Mouse (Mus musculus) ES-E14 (cell line): ENCODE data around the gene Ints3. TPM values are rescaled to one million over a fixed set of nuclear protein-coding genes. Genes with fewer than 3 reads are reported as not detected.

Experiments used
- DNase-seq: peaks from one replicate; pipeline ENCODE4 v3.0.0-alpha.2; 2013; ENCODE audit warnings: low read depth, low spot score
- H3K27ac ChIP-seq: 2 replicates; pipeline ENCODE4 v1.5.1; 2012; ENCODE audit warnings: low read depth, mild to moderate bottlenecking, low read length, moderate library complexity, mixed read lengths; ENCODE audit not compliant: poor library complexity, insufficient read depth, severe bottlenecking
- H3K36me3 ChIP-seq: 2 replicates; pipeline ENCODE4 v1.6.1; 2012; ENCODE audit warnings: mild to moderate bottlenecking, low read length, moderate library complexity, mixed read lengths; ENCODE audit not compliant: control insufficient read depth, poor library complexity, insufficient read depth, severe bottlenecking
- H3K4me1 ChIP-seq, 2 experiments: fragments of 150-350 bp in 1 of 2; sonication (generic) in 1 of 2; 2 replicates each; pipeline ENCODE4 v1.6.1; 2012; ENCODE audit warnings: low read length in 2 of 2, mild to moderate bottlenecking in 1 of 2, mixed read lengths in 1 of 2; ENCODE audit not compliant: control insufficient read depth in 2 of 2, insufficient read depth in 2 of 2, poor library complexity in 1 of 2
- H3K4me3 ChIP-seq, 2 experiments: fragments of 150-350 bp in 1 of 2; sonication (generic) in 1 of 2; 2 replicates each; pipeline ENCODE4 v1.5.1; 2012; ENCODE audit warnings: low read length in 2 of 2, low read depth in 1 of 2, mild to moderate bottlenecking in 1 of 2, mixed read lengths in 1 of 2; ENCODE audit not compliant: insufficient read depth in 1 of 2, poor library complexity in 1 of 2, severe bottlenecking in 1 of 2
- H3K9ac ChIP-seq: 2 replicates; pipeline ENCODE4 v1.6.1; 2012; ENCODE audit warnings: low read depth, mild to moderate bottlenecking, low read length, mixed read lengths; ENCODE audit not compliant: poor library complexity, insufficient read depth, severe bottlenecking
- H3K9me3 ChIP-seq: fragments of 150-350 bp; sonication (generic); 2 replicates; pipeline ENCODE4 v1.6.1; 2012; ENCODE audit warnings: low read depth, mild to moderate bottlenecking, low read length; ENCODE audit not compliant: control insufficient read depth, insufficient read depth
- CHD2 ChIP-seq: IDR thresholded peaks from 2 replicates; pipeline ENCODE4 v1.6.1; 2014; ENCODE audit warnings: mild to moderate bottlenecking, low read depth, low read length, inconsistent platforms
- HCFC1 ChIP-seq: IDR thresholded peaks from 2 replicates; pipeline ENCODE4 v1.6.1; 2012; ENCODE audit warnings: low read length, inconsistent platforms, borderline replicate concordance; ENCODE audit not compliant: insufficient read depth
- MAFK ChIP-seq: IDR thresholded peaks from 2 replicates; pipeline ENCODE4 v1.6.1; 2014; ENCODE audit warnings: mild to moderate bottlenecking, low read depth, low read length, inconsistent platforms; ENCODE audit not compliant: insufficient read depth
- ZC3H11A ChIP-seq: IDR thresholded peaks from 2 replicates; pipeline ENCODE4 v1.6.1; 2012; ENCODE audit warnings: low read depth, mild to moderate bottlenecking, inconsistent platforms, low read length, borderline replicate concordance
- ZNF384 ChIP-seq: IDR thresholded peaks from 2 replicates; pipeline ENCODE4 v1.6.1; 2012; ENCODE audit warnings: low read depth, low read length, inconsistent platforms
- in situ Hi-C, 2 experiments: fragments of 600-800 bp; cut with MboI; formaldehyde crosslinking; loops; one replicate each; pipeline ENCODE4 v1.15.1; 2025; ENCODE audit warnings: low sequenced_read_pairs in 2 of 2, inconsistent platforms in 1 of 2; ENCODE audit not compliant: unreplicated experiment in 2 of 2
- total RNA-seq: library from RNA; depleted of rRNA; stranded (reverse); fragments of 300-350 nt; gene quantifications from 2 replicates; pipeline ENCODE4 v1.2.3, GENCODE M21; 2012

Ints3 gene
- total RNA-seq, 1 experiment: 62.7 TPM

DNA sequence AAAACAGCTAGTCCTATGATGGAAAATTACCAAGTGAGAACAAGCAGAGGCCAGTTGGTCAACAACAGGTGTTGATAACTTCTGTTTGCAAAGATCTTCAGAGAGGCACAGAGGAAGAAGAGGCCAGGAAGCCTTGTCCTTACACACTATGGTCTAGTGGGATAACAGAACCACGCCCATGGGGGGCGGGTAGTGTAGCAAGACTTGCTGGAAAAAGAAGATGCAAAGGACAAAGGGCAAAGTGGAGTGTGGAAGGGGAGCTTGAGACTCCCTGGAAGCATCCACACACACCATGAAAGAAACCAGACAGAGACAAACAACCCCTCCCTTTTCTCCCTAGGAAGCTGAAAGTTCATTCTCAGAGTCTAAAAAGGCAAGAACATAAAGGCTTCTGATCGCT lies 3.8 kb downstream of the Ints3 start:
- H3K9me3 ChIP-seq: no peaks in the 10 kb centered on the region
- H3K9ac ChIP-seq: no peak overlapping the region
- 0 out of 2 replicates have a peak, but pooled peaks cover 4% of the 10 kb centered on the region for H3K36me3 ChIP-seq
- DNase-seq: no peak
- H3K27ac ChIP-seq: peak overlapping the region; percentile 34; the same call in 1 of the 2 replicates
- in situ Hi-C loops: no loop called here
- H3K4me1 ChIP-seq: peaks cover 12 to 13% of the 10 kb centered on the region in 2 experiments
- no peak overlapping the region for H3K4me3 ChIP-seq
- no peak for TF ChIP-seq MAFK
- no peak for TF ChIP-seq HCFC1
- no peak for TF ChIP-seq CHD2
- no peak for TF ChIP-seq ZC3H11A
- TF ChIP-seq ZNF384: no peak

DNA sequence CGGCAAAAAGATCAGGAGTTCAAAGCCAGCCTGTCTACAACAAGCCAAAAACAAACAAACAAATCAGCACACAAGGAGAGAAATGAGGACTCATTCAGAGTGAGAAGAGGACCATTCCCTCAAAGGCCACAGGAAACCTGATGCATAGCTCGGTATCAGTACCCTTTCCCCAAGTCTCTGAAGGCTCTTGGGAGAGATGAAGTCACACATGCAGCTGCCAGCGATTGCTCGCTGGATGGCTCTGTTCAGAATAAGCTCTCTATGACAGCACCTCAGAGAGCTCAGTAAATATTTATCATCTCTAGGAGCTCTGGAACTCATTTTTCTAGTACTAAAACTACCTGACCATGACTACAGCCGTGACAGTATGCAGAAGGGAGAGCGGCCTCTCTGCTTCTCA lies 5.2 kb downstream of the Ints3 start:
- Histone ChIP-seq H3K4me3 (no peak overlapping the region), H3K9ac (no peak overlapping the region), H3K4me1 (peaks cover 8 to 12% of the 10 kb centered on the region in 2 experiments), H3K27ac (no peak overlapping the region), H3K9me3 (no peaks in the 10 kb centered on the region), H3K36me3 (peaks cover 8% of the 10 kb centered on the region; the same call in 1 of the 2 replicates)
- in situ Hi-C loops: no loop called here
- no peak for TF ChIP-seq HCFC1
- TF ChIP-seq ZC3H11A: no peak
- TF ChIP-seq CHD2: no peak
- TF ChIP-seq MAFK: no peak
- no peak for TF ChIP-seq ZNF384
- DNase-seq: no peak

DNA sequence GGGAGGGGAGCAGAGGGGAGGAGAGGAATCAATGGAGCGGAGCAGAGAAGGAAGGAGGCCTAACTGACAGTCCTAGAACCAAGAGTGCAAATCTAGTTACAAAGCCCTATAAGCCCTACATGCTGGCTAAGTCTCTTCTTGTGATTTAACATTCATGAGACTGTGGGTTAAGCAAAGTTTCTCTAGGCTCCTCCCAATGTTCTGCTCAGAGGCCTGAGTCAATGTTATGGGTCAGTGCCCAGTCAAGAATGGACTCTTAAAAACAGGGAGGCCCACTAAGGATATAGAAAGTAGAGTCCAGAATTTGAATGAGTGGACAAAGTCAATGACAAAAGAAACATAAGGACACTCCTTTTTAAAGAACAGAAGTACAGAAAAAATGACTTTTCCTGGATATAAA lies 5.8 kb downstream of the Ints3 start:
- peaks cover 11% of the 10 kb centered on the region for H3K36me3 ChIP-seq

DNA sequence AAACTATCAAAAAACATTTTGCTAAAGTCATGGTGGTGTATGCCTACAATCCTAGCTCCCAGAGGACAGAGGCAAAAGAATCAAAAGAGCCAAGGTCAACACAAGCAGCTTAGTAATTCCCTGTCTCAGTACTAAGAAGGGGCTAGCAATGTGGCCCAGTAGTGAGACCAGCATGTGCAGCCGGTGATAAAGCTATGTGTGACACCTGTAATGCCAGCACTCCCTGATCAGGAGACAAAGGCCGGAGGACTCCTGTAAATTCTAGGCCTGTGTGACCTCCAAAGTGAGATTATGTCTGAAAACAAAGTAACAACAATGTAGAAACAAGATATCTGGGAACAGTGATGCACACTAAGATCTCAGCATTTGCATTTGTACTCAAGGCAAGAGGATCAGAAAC lies 7.9 kb downstream of the Ints3 start:
- TF ChIP-seq HCFC1: no peak
- TF ChIP-seq MAFK: no peak
- no peak for TF ChIP-seq CHD2
- TF ChIP-seq ZNF384: no peak
- no peak for TF ChIP-seq ZC3H11A
- no peak for DNase-seq
- H3K4me1 ChIP-seq: peaks cover 3 to 12% of the 10 kb centered on the region in 2 experiments; a peak in 3 of 4 replicates
- no peak overlapping the region for H3K4me3 ChIP-seq
- no peaks in the 10 kb centered on the region for H3K9me3 ChIP-seq
- in situ Hi-C loops: no loop called here
- peak overlapping the region; percentile 58; the same call in 1 of the 2 replicates for H3K27ac ChIP-seq
- H3K9ac ChIP-seq: no peak overlapping the region
- peaks cover 18% of the 10 kb centered on the region for H3K36me3 ChIP-seq

More for the DNA sequence above, 5.8 kb downstream of the Ints3 start:
- no peaks in the 10 kb centered on the region for H3K9me3 ChIP-seq
- TF ChIP-seq CHD2: no peak
- no peak for TF ChIP-seq ZC3H11A
- no peak for TF ChIP-seq HCFC1
- TF ChIP-seq MAFK: no peak
- TF ChIP-seq ZNF384: no peak
- in situ Hi-C loops: no loop called here
- H3K4me3 ChIP-seq: no peak overlapping the region
- H3K4me1 ChIP-seq: peaks cover 8 to 13% of the 10 kb centered on the region in 2 experiments
- no peak overlapping the region for H3K9ac ChIP-seq
- no peak overlapping the region; the same call in 1 of the 2 replicates for H3K27ac ChIP-seq
- DNase-seq: no peak

DNA sequence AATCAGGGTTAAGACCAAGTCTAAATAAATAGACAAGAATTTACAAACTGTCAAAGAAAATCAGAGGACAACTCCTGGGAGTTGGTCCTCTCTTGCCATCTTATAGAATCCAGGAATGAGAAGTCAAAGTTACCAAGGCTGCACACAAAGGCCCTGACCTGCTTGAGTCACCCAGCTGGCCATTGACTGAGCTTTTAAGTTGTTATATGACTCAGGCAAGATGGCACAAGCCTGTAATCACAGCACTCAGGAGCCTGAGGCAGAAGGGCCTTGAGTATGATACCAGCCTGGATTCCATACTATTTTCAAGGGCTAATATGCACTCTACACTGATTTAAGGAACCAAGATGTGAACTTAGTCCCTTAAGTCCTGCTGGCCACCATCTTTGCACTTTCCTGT lies 9.9 kb downstream of the Ints3 start:
- DNase-seq: no peak
- no peak overlapping the region for H3K27ac ChIP-seq
- peaks cover 20% of the 10 kb centered on the region for H3K36me3 ChIP-seq
- H3K4me1 ChIP-seq: peaks cover 0 to 9% of the 10 kb centered on the region in 2 experiments; a peak in 3 of 4 replicates
- no peak overlapping the region for H3K4me3 ChIP-seq
- no peak overlapping the region for H3K9ac ChIP-seq
- in situ Hi-C loops: no loop called here
- no peaks in the 10 kb centered on the region for H3K9me3 ChIP-seq
- TF ChIP-seq CHD2: no peak
- no peak for TF ChIP-seq ZNF384
- TF ChIP-seq MAFK: no peak
- TF ChIP-seq ZC3H11A: no peak
- TF ChIP-seq HCFC1: no peak
